Mouse (Mus musculus) thymus, adult 18-20 months (tissue): Measurements from ENCODE around the gene Bend3.
A peak's percentile ranks its signal among the peaks of the same experiment; 100 is the strongest.

Experiments
- DNase-seq, 2 experiments: peaks; one replicate each; pipeline ENCODE4 v3.0.0; 2022; ENCODE audit warnings: mixed read lengths in 2 of 2

Bend3 gene

DNA sequence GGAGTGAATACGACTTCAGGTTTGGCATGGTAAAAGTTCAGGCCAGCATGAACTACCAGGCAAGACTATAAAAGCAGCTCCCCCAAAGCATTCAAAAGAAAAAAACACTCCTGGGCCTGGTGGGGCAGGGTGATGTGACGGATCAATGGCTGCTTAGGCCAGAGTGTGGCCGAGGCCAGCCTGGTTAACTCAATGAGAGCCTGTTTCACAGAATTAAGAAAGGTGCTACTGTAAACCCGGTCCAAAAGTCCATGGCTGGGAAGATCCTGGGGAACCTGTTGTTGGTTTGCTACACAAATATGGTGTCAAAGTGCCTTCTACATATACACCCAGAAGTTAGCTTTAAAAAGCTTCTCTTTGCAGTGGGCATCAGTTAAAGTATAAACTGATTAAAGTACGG lies 60.2 kb downstream of the Bend3 start:
- DNase-seq, result no peak

DNA sequence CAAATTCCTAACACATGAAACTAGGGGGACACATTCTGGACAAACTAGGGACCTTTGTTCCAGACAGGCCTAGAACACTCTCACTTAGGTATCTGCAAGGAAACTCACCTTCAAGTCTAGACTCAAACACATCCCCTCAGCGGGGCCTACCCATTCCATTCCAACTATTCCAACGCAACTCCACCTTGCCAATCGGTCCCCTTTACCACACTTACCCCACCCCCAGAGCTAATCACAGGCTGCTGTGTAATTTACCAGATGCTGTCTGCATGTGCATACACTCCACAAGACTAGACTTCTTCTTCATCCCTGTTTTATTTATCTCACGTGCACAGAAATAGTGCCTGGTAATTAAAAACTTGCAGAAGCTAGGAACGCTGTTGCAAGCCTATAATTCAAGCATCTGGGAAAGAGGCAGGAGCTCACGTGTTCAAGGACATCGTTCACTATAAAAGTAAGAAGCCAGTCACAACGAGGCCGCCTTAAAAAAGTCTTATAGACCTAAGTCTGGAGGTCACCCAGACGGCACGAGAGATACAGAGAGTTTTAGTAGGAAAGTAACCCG lies 61.2 kb downstream of the Bend3 start:
- no peak for DNase-seq

DNA sequence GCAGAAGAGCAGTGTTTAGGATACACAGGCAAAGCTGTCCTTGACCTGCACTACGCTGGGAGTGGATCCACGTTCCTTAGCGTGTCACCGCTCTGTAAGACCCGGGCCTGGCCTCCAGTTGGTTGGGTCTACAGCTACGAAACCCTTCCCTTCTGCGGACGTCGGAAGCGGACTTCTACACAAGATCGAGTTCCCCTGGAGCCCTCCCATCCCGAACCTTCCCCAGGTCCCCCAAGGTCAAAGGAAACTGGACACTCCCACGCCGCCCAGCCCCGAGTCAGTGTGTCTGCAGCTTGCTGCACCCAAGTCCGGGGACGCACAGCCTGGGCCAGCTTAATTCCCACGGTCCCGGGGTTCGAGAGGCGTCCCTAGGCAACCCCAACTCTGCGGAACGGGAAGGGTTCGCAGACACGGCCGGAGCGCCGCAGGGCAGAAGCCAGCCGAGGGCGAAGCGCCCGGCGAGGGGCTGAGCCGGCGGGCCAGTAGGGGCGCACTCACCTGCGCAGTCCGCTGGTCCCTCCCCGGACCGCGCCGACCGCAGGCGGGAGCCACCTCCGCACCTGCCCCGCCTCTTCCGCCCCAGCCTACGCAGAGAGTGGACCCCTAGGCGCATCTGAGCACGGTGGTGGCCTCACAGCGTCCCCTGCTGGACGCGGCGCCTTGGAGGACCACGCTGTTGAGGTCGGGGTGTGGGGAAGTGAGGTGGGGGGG lies 62.0 kb downstream of the Bend3 start, which contains the start of gene 1700021F05Rik:
Gene 1700021F05Rik (minus strand): TSS at position 553 of the 711 bp plus-strand sequence.
- DNase-seq, result peak; percentile 91

DNA sequence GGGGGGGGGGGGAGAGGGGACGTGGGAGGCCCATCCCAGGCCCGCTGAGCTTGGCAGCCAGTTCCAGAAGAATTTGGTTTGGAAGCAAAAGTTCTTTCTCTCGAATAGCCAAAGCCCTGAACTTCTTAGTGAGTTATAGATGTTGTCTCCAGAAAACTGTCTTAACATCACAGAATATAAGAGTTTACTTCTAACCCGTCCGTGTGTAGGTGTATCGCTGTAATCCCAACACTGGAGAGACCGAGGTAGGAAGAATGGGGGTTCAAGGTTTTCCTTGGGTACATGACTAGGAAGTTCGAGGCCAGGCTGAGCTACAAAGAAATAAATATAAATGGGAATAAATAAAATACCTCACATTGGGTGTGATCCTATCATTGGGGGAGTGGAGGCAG lies 62.5 kb downstream of the Bend3 start:
- no peak for DNase-seq

GRCm38 (mm10) chr10:43549411-43549810 lies 70.8 kb downstream of the Bend3 start:
- no peak for DNase-seq

- DNase-seq, result no peak
Observed at GRCm38 (mm10) chr10:43550923-43551322, 72.3 kb downstream of the Bend3 start.

- DNase-seq, result no peak
Observed at GRCm38 (mm10) chr10:43551388-43551787, 72.8 kb downstream of the Bend3 start.

- no peak for DNase-seq
Observed at GRCm38 (mm10) chr10:43557630-43558165, 79.1 kb downstream of the Bend3 start.

- no peak for DNase-seq
Observed at GRCm38 (mm10) chr10:43559313-43559712, 80.7 kb downstream of the Bend3 start.

GRCm38 (mm10) chr10:43560765-43561164 lies 82.1 kb downstream of the Bend3 start:
- DNase-seq, result no peak

DNA sequence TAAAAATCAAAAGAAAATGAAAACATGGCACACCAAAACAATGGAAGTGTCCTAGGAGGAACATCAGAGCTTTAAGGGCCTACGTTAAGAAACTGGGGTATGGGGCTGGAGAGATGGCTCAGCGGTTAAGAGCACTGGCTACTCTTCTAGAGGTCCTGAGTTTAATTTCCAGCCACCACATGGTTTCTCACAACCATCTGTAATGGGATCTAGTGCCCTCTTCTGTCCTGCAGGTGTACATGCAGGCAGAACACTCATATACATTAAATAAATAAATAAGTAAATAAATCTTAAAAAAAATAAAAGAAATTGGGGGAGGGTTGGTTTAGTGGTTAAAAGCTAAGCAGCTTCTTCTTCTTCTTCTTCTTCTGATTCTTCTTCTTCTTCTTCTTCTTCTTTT lies 82.7 kb downstream of the Bend3 start:
- DNase-seq, result no peak
